Mouse (Mus musculus): Measurements from ENCODE around the gene Zmynd10. TPM values are rescaled to one million over a fixed set of nuclear protein-coding genes. Genes with fewer than 3 reads are reported as not detected.

The Zmynd10 gene
- polyA plus RNA-seq, 2 experiments, result 0.19 to 0.28 TPM

DNA sequence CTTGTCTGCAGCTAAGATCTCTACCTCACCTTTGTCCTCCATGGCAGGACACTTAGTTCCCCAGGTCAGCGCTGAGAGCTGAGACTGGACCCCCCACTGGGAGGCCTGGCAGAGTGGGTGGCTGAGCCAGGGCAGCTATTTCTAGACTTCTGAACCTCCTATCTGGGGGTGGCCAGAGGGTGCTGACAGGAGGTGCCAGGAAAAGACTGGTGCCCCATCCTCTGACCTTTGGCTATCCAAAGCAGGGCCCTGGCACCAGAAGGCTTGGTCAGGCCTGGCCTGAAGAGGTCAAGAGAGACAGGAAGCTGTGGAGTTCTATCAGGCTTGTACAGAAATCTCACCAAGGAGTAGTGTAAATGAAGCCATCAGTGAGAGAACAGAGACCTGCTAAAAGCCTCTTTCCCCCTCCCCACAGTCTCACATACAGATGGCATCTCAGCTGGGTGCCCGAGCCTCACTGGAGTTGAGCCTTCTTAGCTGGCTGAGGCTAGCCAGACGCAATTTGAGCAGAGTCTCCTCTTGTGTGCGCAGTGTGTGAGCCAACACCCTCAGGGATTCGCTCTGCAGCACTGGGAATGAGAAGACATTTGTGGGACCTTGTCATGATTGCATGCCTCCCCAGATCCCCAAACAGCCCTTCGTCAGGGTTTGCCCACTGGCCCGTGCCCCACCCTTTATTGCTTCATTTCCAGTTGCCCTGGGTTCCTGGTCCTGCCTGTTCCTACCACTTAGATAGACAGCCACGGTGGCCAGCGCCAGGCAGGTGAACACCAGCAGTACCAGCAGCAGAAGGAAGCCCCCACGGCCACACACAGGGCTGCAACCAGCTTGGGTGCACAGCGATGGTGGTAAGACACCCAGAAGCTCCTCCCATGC lies 46.2 kb downstream of the Zmynd10 start:
- TF ChIP-seq EP300 (IDR thresholded peaks at IDR 0.05; ENCODE audit: low read depth) (no peak), CTCF (IDR thresholded peaks at IDR 0.05; ENCODE audit: low read depth) (no peak)
- Histone ChIP-seq H3K4me1 (replicated peaks; ENCODE audit: control insufficient read depth in 2 of 2, insufficient read depth in 2 of 2, low read length in 1 of 2) (peaks cover 13 to 18% of the 10 kb centered on the region in 2 experiments; a peak in 3 of 4 replicates), H3K9me3 (ENCODE audit: control insufficient read depth, low read length) (no peaks in the 10 kb centered on the region), H3K4me2 (ENCODE audit: low read depth) (no peak overlapping the region), H3K27me3 (ENCODE audit: control insufficient read depth, insufficient read depth, low read length) (no peaks in the 10 kb centered on the region; the same call in 1 of the 2 replicates), H3K9ac (replicated peaks) (no peak overlapping the region), H3K4me3 (ENCODE audit: insufficient read depth in 1 of 2, low read depth in 2 of 2, low read length in 2 of 2) (no peak overlapping the region), H3K36me3 (replicated peaks; ENCODE audit: control insufficient read depth, insufficient read depth, low read depth) (peaks cover 62% of the 10 kb centered on the region), H3K27ac (no peak overlapping the region)
- DNase-seq (ENCODE audit: low read depth in 3 of 3, low spot score in 3 of 3), result no peak
- no peak for ATAC-seq (ENCODE audit: insufficient read depth)
- 88% methylated on average over 11 of the region's 11 CpGs for WGBS (ENCODE audit: insufficient replicate concordance)

DNA sequence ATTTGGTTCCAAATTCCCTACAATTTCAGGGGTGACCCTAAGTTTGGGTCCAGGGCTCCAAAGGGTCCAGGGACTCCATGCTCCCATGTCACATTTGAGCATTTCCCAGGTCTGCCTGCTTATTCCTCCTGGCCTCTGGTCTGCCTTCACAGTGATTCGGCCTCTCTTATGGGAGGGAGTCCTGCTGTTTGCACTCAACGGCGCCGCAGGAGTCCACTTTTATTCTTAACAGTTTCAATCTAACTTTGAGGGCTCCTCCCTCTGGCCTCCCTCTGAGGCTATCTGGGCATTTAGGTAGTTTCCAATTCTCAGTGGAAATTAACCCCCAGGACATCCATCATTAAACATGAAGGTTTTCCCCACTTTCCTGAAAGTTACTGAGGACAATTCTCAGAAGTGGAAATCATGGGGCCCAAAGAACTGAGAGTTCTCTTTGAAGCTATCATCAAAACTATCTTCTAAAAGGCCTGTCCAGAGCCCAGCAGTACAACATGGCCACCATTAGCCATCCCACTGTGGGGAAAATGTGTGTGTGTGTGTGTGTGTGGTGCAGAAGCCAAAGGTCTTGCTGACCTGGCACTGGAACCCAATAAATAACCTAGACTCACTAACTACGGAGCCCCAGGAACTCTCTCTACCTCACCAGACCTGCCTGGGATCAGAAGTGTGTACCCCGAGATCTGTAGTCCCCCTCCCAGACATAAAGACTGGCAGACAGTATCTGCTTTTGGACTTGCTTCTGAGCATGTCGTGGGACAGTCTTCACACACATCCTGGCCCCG lies 47.4 kb downstream of the Zmynd10 start:
- Histone ChIP-seq H3K4me3 (ENCODE audit: insufficient read depth in 1 of 2, low read depth in 2 of 2, low read length in 2 of 2) (no peak overlapping the region), H3K27ac (no peak overlapping the region), H3K27me3 (ENCODE audit: control insufficient read depth, insufficient read depth, low read length) (no peaks in the 10 kb centered on the region; the same call in 1 of the 2 replicates), H3K9ac (replicated peaks) (no peak overlapping the region), H3K4me1 (replicated peaks; ENCODE audit: control insufficient read depth in 2 of 2, insufficient read depth in 2 of 2, low read length in 1 of 2) (peaks cover 12% of the 10 kb centered on the region in 2 experiments; a peak in 3 of 4 replicates), H3K9me3 (ENCODE audit: control insufficient read depth, low read length) (no peaks in the 10 kb centered on the region), H3K4me2 (ENCODE audit: low read depth) (no peak overlapping the region), H3K36me3 (replicated peaks; ENCODE audit: control insufficient read depth, insufficient read depth, low read depth) (peaks cover 53% of the 10 kb centered on the region)
- WGBS (ENCODE audit: insufficient replicate concordance), result 82% methylated on average over 8 of the region's 8 CpGs
- TF ChIP-seq CTCF (IDR thresholded peaks at IDR 0.05; ENCODE audit: low read depth) (no peak), EP300 (IDR thresholded peaks at IDR 0.05; ENCODE audit: low read depth) (no peak)
- DNase-seq (ENCODE audit: low read depth in 3 of 3, low spot score in 3 of 3), result no peak
- no peak for ATAC-seq (ENCODE audit: insufficient read depth)

GRCm38 (mm10) chr9:107596619-107597569 lies 49.8 kb downstream of the Zmynd10 start:
- Histone ChIP-seq H3K9ac (replicated peaks) (no peak overlapping the region), H3K4me2 (ENCODE audit: low read depth) (no peak overlapping the region), H3K36me3 (replicated peaks; ENCODE audit: control insufficient read depth, insufficient read depth, low read depth) (peaks cover 29% of the 10 kb centered on the region), H3K27me3 (ENCODE audit: control insufficient read depth, insufficient read depth, low read length) (no peaks in the 10 kb centered on the region; the same call in 1 of the 2 replicates), H3K4me1 (replicated peaks; ENCODE audit: control insufficient read depth in 2 of 2, insufficient read depth in 2 of 2, low read length in 1 of 2) (peaks cover 0 to 2% of the 10 kb centered on the region in 2 experiments; a peak in 1 of 4 replicates), H3K4me3 (ENCODE audit: insufficient read depth in 1 of 2, low read depth in 2 of 2, low read length in 2 of 2) (no peak overlapping the region), H3K9me3 (ENCODE audit: control insufficient read depth, low read length) (no peaks in the 10 kb centered on the region), H3K27ac (no peak overlapping the region)
- TF ChIP-seq CTCF (IDR thresholded peaks at IDR 0.05; ENCODE audit: low read depth) (no peak), EP300 (IDR thresholded peaks at IDR 0.05; ENCODE audit: low read depth) (no peak)
- ATAC-seq (ENCODE audit: insufficient read depth) (no peak), DNase-seq (ENCODE audit: low read depth in 3 of 3, low spot score in 3 of 3) (no peak)
- WGBS (ENCODE audit: insufficient replicate concordance), result 82% methylated on average over 11 of the region's 11 CpGs

DNA sequence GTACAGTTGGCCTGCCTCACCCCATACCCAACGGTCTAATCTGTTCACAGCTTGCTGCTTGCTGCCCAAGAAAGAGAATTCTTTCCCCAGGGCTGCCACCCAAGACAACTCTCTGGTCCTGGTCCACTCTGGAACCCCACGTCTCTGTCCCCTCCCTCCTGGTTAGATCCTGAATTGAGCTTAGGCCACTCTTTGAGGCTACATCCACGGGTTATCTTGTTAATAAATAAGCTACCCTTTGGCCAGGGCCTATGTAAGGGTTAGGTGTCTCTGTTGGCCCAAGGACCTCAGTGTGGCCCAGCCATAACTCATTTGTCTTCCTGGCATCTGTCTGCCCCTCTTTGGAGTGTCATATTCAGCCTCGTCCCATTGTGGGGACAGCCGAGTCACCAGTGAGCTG lies 51.3 kb downstream of the Zmynd10 start:
- TF ChIP-seq EP300 (IDR thresholded peaks at IDR 0.05; ENCODE audit: low read depth) (no peak), CTCF (IDR thresholded peaks at IDR 0.05; ENCODE audit: low read depth) (no peak)
- H3K9me3 ChIP-seq (ENCODE audit: control insufficient read depth, low read length), result no peaks in the 10 kb centered on the region
- DNase-seq (ENCODE audit: low read depth in 3 of 3, low spot score in 3 of 3) (no peak), ATAC-seq (ENCODE audit: insufficient read depth) (no peak)
- H3K4me1 ChIP-seq (replicated peaks; ENCODE audit: control insufficient read depth in 2 of 2, insufficient read depth in 2 of 2, low read length in 1 of 2), result peaks cover 0 to 7% of the 10 kb centered on the region in 2 experiments; a peak in 3 of 4 replicates
- H3K27me3 ChIP-seq (ENCODE audit: control insufficient read depth, insufficient read depth, low read length), result no peaks in the 10 kb centered on the region; the same call in 1 of the 2 replicates
- no peak overlapping the region for H3K9ac ChIP-seq (replicated peaks)
- no peak overlapping the region for H3K4me3 ChIP-seq (ENCODE audit: insufficient read depth in 1 of 2, low read depth in 2 of 2, low read length in 2 of 2)
- H3K27ac ChIP-seq, result no peak overlapping the region
- 67% methylated on average over 5 of the region's 5 CpGs for WGBS (ENCODE audit: insufficient replicate concordance)
- H3K4me2 ChIP-seq (ENCODE audit: low read depth), result no peak overlapping the region
- H3K36me3 ChIP-seq (replicated peaks; ENCODE audit: control insufficient read depth, insufficient read depth, low read depth), result peaks cover 14% of the 10 kb centered on the region

Data from liver, embryonic 14.5 days (tissue).